Mouse (Mus musculus) hindbrain, embryonic 11.5 days (tissue): ENCODE data around the gene Icam4. TPM values are rescaled to one million over a fixed set of nuclear protein-coding genes. Genes with fewer than 3 reads are reported as not detected.

Source experiments
- ATAC-seq: fragments of 200-750 bp; cut with Nextera tagmentation; 2 replicates; pipeline ENCODE4 v1.8.0; 2017; ENCODE audit warnings: mild to moderate bottlenecking, moderate TSS enrichment, moderate library complexity; ENCODE audit not compliant: low FRiP score
- DNase-seq: peaks from one replicate; pipeline ENCODE4 v3.0.0-alpha.2; 2015; ENCODE audit warnings: low spot score
- H3K27ac ChIP-seq: fragments of 300-500 bp; sonication (generic); 2 replicates; pipeline ENCODE4 v1.5.1; 2014; ENCODE audit warnings: mild to moderate bottlenecking, low read depth, low read length
- H3K27me3 ChIP-seq: fragments of 300-500 bp; sonication (generic); 2 replicates; pipeline ENCODE4 v1.6.1; 2014; ENCODE audit warnings: mild to moderate bottlenecking, low read length, moderate library complexity, mixed read lengths; ENCODE audit not compliant: control insufficient read depth, insufficient read depth
- H3K36me3 ChIP-seq: fragments of 300-500 bp; sonication (generic); 2 replicates; pipeline ENCODE4 v1.6.1; 2014; ENCODE audit warnings: mild to moderate bottlenecking, low read length, moderate library complexity, mixed read lengths; ENCODE audit not compliant: control insufficient read depth, insufficient read depth
- H3K4me1 ChIP-seq: fragments of 300-500 bp; sonication (generic); replicated peaks from 2 replicates; pipeline ENCODE4 v1.6.1; 2014; ENCODE audit warnings: low read length, mixed read lengths; ENCODE audit not compliant: control insufficient read depth, insufficient read depth
- H3K4me2 ChIP-seq: fragments of 300-500 bp; sonication (generic); replicated peaks from 2 replicates; pipeline ENCODE4 v1.6.1; 2014; ENCODE audit warnings: mild to moderate bottlenecking, low read depth, low read length
- H3K4me3 ChIP-seq: fragments of 300-500 bp; sonication (generic); 2 replicates; pipeline ENCODE4 v1.5.1; 2014; ENCODE audit warnings: low read depth, low read length
- H3K9ac ChIP-seq: fragments of 300-500 bp; sonication (generic); 2 replicates; pipeline ENCODE4 v1.6.1; 2014; ENCODE audit warnings: low read depth, low read length
- H3K9me3 ChIP-seq: fragments of 300-500 bp; sonication (generic); 2 replicates; pipeline ENCODE4 v1.6.1; 2016; ENCODE audit warnings: low read length; ENCODE audit not compliant: control insufficient read depth
- WGBS: fragments of 180-500 bp; shearing (Covaris S2); extraction: QIAGEN DNeasy Blood & Tissue Kit; methylation state at CpG from one replicate; pipeline ENCODE4 v1.1.7; 2014; 5-methylcytosine and 5-hydroxymethylcytosine counted together
- polyA plus RNA-seq: library from polyadenylated mRNA; unstranded; fragments of >200 nt; fragmentation: Nextera tagmentation; extraction: Ambion mirVana; gene quantifications from 2 replicates; pipeline ENCODE4 v1.2.1, GENCODE M21; 2014

Gene Icam4
- polyA plus RNA-seq, 1 experiment from 2014 or later = 5.7 TPM

DNA sequence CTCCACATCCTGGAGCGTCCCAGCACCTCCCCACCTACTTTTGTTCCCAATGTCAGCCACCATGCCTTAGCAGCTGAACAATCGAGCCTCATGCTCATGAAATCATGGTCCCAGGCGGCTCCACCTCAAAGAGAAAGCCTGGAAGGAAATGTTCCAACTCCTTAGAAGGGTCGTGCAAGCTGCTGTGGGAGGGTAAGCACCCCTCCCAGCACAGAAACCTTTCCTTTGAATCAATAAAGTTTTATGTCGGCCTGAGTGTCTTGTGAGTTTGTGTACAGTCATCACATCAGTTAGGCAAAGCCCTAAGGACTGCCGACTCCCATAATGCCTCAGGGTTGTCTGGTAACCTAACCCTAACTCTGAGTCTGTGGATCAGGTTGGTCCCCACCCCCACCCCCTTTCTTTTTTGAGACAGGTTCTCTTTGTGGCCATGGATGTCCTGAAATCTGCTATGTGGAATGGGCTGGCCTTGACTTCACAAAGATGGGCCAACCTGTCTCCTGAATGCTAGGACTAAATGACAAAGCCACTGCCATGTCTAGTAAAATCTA lies 538 bp upstream of the Icam4 start:
- H3K27ac ChIP-seq = no peak overlapping the region
- no peak for ATAC-seq
- no peaks in the 10 kb centered on the region for H3K36me3 ChIP-seq
- H3K4me2 ChIP-seq = no peak overlapping the region
- H3K4me1 ChIP-seq = peaks cover 4% of the 10 kb centered on the region; the same call in 1 of the 2 replicates
- DNase-seq = no peak
- no peak overlapping the region for H3K4me3 ChIP-seq
- peaks cover 52% of the 10 kb centered on the region for H3K27me3 ChIP-seq
- H3K9me3 ChIP-seq = no peaks in the 10 kb centered on the region
- WGBS = 65% methylated on average over 6 of the region's 6 CpGs
- no peak overlapping the region for H3K9ac ChIP-seq

DNA sequence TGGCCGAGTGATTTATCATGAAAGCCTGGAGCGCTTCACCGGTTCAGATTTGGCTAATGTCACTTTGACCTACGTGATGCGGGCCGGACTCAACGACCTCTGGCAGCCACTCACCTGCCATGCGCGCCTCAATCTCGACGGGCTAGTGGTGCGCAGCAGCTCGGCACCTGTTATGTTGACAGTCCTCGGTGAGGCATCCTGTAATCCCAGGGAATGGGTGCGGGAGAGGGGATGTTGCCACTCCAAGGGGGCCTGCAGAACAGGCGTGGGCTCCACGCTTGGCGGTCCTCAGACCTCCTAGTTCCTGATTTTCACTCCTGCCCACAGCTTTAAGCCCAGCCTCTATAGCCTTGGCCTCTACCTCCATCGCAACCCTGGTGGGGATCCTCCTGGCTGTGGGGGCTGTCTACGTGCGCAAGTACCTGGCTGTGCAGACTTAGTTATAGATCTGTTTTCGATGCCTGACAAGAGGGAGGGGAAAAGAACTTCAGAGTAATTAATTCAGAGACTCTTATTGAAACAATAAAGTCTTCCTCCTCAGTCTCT lies 955 bp downstream of the Icam4 start:
- peaks cover 4% of the 10 kb centered on the region; the same call in 1 of the 2 replicates for H3K4me1 ChIP-seq
- H3K36me3 ChIP-seq = no peaks in the 10 kb centered on the region
- ATAC-seq = no peak
- H3K9ac ChIP-seq = no peak overlapping the region
- WGBS = 23% methylated on average over 22 of the region's 22 CpGs
- no peaks in the 10 kb centered on the region for H3K9me3 ChIP-seq
- H3K4me2 ChIP-seq = peak overlapping the region; percentile 4; the same call in 1 of the 2 replicates
- H3K27me3 ChIP-seq = peaks cover 65% of the 10 kb centered on the region
- no peak overlapping the region for H3K27ac ChIP-seq
- peak; percentile 5 for DNase-seq
- peak overlapping the region; percentile 23; the same call in 1 of the 2 replicates for H3K4me3 ChIP-seq

DNA sequence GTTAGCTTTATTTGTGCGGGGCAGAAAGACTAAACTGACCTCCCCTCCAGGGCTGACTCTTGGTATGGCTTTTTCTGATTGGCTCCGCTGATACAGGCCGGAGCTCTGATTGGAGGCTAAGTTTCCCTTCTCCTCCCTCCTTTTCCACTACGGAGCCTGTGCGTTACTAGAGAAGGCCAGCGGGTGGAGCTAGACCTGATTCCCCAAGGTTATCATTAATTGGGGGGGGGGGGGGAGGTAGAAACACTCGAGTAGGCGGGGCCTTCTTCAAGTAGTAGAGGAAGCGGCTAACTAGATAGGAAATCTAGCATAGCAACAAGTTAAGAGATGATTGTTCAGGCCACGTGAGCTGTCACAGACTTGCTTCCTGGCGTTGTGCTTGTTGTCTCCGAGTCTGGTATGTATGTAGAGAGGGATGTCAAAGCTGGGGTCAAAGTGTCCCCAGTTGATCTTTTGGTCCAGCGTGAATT lies 1.6 kb downstream of the Icam4 start:
- DNase-seq (peak; percentile 83), ATAC-seq (peak; percentile 58; the same call in 1 of the 2 replicates)
- no peak overlapping the region for H3K9ac ChIP-seq
- no peaks in the 10 kb centered on the region for H3K9me3 ChIP-seq
- peaks cover 4% of the 10 kb centered on the region; the same call in 1 of the 2 replicates for H3K4me1 ChIP-seq
- H3K27ac ChIP-seq = no peak overlapping the region
- peak overlapping the region; percentile 68 for H3K4me2 ChIP-seq
- peaks cover 72% of the 10 kb centered on the region for H3K27me3 ChIP-seq
- H3K4me3 ChIP-seq = peak overlapping the region; percentile 40
- H3K36me3 ChIP-seq = no peaks in the 10 kb centered on the region
- 0% methylated on average over 13 of the region's 13 CpGs for WGBS

DNA sequence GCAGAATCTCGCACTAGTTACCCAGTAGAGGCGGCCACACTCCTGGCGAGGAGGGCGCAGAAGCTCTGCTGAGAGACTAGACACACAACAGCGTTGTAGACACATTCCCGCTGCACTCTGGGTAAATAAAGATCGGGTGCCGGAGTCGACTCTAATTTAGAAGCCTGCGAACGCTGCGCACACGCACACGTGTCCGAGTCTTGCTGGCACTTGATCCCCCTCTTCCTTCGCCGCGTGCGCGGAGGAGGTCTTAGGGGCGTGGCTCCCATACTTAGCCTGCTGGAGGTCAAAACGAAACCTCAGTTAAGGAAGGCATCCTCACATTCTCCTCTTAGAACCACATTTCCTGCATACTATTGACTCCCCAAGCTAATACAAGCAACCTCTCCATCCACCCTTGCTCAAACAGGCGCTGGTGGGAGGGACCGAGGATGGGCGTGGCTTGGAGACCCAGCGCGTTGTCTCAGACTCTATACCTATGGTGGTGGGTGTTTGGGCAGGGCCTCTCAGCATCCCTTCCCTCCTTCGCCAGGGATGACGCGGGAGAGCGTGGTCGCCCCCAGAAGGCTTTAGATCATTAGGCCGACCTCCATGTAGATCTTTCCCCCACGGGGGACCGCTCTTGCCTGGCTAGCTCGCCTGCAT lies 2.2 kb downstream of the Icam4 start:
- peaks cover 76% of the 10 kb centered on the region for H3K27me3 ChIP-seq
- H3K4me1 ChIP-seq = peaks cover 4% of the 10 kb centered on the region; the same call in 1 of the 2 replicates
- no peak overlapping the region for H3K9ac ChIP-seq

GRCm38 (mm10) chr9:21031896-21032351 lies 2.8 kb downstream of the Icam4 start, which contains the start of gene Icam5:
Gene Icam5 (plus strand): TSS chr9:21032073.
- H3K9ac ChIP-seq = no peak within 1 kb of the TSS
- no peak within 1 kb of the TSS for H3K27ac ChIP-seq
- peak within 1 kb of the TSS; percentile 40 for H3K4me3 ChIP-seq
- no peak for DNase-seq
- peaks cover 78% of the 10 kb centered on the region for H3K27me3 ChIP-seq
- WGBS = under 1% methylated on average over 31 of the region's 35 CpGs
- peaks cover 6% of the 10 kb centered on the region for H3K4me1 ChIP-seq
- no peaks in the 10 kb centered on the region for H3K36me3 ChIP-seq
- ATAC-seq = peak; percentile 5; the same call in 1 of the 2 replicates
- no peaks in the 10 kb centered on the region for H3K9me3 ChIP-seq
- H3K4me2 ChIP-seq = peak within 1 kb of the TSS; percentile 68

More for the DNA sequence above, 2.2 kb downstream of the Icam4 start:
- under 1% methylated on average over 36 of the region's 36 CpGs for WGBS
- Histone ChIP-seq H3K9me3 (no peaks in the 10 kb centered on the region), H3K27ac (no peak overlapping the region), H3K4me3 (peak overlapping the region; percentile 40), H3K4me2 (peak overlapping the region; percentile 68), H3K36me3 (no peaks in the 10 kb centered on the region)
- ATAC-seq (peak; percentile 43; the same call in 1 of the 2 replicates), DNase-seq (peak; percentile 68)

DNA sequence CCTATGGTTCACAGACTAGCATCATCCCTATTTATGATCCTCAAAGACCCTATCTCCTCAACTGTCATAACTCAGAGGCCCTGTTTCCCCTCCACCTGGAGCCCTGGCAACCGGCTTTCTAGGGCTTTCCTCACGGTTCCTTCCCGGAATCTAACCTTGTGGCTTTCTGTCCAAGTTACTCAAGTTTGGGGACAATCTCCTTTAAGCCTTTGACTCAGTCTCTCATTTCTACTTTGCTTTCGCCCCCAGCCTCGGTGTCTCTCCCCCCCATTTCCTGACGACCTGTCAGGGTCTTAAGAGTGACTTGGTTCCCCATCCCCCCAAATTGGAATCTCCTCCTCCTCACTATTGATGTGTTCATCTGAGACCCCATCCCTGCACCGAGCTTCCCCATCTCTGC lies 3.3 kb downstream of the Icam4 start:
- no peak for DNase-seq
- peaks cover 84% of the 10 kb centered on the region for H3K27me3 ChIP-seq
- 2% methylated on average over 7 of the region's 7 CpGs for WGBS
- H3K9me3 ChIP-seq = no peaks in the 10 kb centered on the region
- no peak overlapping the region for H3K27ac ChIP-seq
- no peaks in the 10 kb centered on the region for H3K36me3 ChIP-seq
- H3K4me1 ChIP-seq = peaks cover 6% of the 10 kb centered on the region
- H3K9ac ChIP-seq = no peak overlapping the region
- H3K4me2 ChIP-seq = no peak overlapping the region; the same call in none of the 2 replicates
- ATAC-seq = no peak
- peak overlapping the region; percentile 40 for H3K4me3 ChIP-seq

- ATAC-seq (peak; percentile 33; the same call in 1 of the 2 replicates), DNase-seq (peak; percentile 82)
- H3K4me1 ChIP-seq = peaks cover 6% of the 10 kb centered on the region
- H3K27me3 ChIP-seq = peaks cover 90% of the 10 kb centered on the region
- H3K4me2 ChIP-seq = peak overlapping the region; percentile 58
- no peaks in the 10 kb centered on the region for H3K9me3 ChIP-seq
- no peak overlapping the region; the same call in 1 of the 2 replicates for H3K9ac ChIP-seq
- no peaks in the 10 kb centered on the region for H3K36me3 ChIP-seq
- no peak overlapping the region for H3K27ac ChIP-seq
- WGBS = under 1% methylated on average over 31 of the region's 34 CpGs
- peak overlapping the region; percentile 33 for H3K4me3 ChIP-seq
These were observed 4.0 kb downstream of the Icam4 start for GRCm38 (mm10) chr9:21033136-21033535.

- 3% methylated on average over 17 of the region's 17 CpGs for WGBS
- H3K9ac ChIP-seq = no peak overlapping the region
- H3K4me2 ChIP-seq = no peak overlapping the region
- H3K4me1 ChIP-seq = peaks cover 6% of the 10 kb centered on the region
- no peaks in the 10 kb centered on the region for H3K36me3 ChIP-seq
- DNase-seq = peak; percentile 40
- H3K4me3 ChIP-seq = no peak overlapping the region
- no peaks in the 10 kb centered on the region for H3K9me3 ChIP-seq
- peaks cover 94% of the 10 kb centered on the region for H3K27me3 ChIP-seq
- H3K27ac ChIP-seq = no peak overlapping the region
- no peak for ATAC-seq
These were observed 5.4 kb downstream of the Icam4 start for GRCm38 (mm10) chr9:21034481-21035085.
